Mouse (Mus musculus) ES-CJ7 (cell line): Measurements from ENCODE around the gene Magi2.
"Not testable (repeated sequence)": the region's sequence is repeated elsewhere in the genome, so short reads cannot be mapped to it uniquely, and the experiment has no call there.

Experiments
- DNase-seq: peaks from one replicate; pipeline ENCODE4 v3.0.0; 2011; ENCODE audit warnings: low read depth, low spot score

Magi2 gene

GRCm38 (mm10) chr5:20241523-20241922 lies 1014.7 kb downstream of the Magi2 start:
- DNase-seq = no peak

DNA sequence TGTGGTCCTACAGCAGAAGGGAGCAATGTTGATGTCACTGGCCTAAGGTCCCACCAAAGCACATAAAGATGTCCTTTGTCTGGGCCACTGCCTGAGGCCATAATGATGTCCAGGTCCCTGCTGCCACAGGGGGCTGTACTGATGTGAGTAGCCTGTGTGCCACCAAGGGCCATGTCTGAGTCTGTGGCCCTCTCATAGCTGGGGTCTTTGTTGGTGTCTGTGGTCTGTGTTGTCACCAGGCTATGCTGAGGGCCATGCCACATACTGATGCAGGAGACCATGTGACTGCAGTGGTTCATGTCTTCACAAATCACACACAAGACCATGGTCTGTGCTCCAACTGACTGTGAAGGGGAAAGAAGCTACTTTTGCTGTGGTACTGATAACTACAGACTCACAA lies 1015.7 kb downstream of the Magi2 start:
- DNase-seq = no peak

DNA sequence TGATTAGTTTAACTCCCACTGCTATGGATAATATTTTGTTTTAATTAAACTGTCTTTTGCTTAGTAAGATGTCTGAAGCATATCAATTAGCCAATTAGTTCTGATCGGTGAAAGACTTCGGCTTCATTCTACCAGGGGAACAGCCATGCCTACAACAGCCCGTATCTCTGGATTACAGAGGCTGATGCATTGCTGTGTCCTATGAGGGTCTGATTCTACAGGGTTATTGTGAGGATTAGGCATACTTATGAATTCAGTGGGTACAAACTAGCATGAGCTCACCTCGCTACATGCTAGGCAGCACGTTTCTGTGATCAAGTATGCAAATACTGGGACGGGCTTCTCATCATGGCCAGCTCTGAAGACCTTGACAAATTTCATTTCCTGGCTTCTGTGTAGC lies 1022.5 kb downstream of the Magi2 start:
- no peak for DNase-seq

- no peak for DNase-seq
Measured at GRCm38 (mm10) chr5:20251541-20251940, 1024.7 kb downstream of the Magi2 start.

DNA sequence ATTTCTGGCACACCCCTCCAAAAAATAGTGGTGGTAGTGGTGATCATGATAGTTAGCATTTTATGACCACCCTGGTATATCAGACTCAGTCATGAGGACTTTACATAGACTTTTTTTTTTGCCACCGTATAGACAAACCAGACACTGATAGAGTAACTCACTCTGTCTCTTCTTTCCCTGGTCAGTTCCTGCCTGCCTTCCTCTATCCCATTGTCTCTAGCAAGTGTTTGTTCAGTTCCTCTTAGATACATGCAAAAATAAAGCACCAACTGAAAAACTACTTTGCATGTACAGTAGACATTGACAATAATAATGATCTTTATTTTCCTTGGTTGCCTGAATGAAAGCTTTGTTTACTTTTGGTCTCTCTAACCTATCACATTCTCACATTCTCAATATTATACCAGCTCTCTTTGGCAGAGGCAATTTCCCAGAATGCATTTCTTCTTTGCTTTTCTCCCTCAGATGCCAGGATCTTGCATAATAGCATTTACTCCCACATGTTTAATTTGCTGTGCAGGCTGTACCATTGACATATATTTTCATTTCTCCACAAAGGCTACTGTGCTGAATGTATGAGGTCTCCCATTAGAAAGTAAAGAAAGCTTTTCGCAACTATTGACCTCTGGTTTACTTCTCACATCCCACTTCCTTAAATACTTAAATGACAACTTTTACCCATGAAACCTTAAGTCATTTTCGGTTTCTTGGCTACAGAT lies 1029.5 kb downstream of the Magi2 start:
- DNase-seq = no peak

DNA sequence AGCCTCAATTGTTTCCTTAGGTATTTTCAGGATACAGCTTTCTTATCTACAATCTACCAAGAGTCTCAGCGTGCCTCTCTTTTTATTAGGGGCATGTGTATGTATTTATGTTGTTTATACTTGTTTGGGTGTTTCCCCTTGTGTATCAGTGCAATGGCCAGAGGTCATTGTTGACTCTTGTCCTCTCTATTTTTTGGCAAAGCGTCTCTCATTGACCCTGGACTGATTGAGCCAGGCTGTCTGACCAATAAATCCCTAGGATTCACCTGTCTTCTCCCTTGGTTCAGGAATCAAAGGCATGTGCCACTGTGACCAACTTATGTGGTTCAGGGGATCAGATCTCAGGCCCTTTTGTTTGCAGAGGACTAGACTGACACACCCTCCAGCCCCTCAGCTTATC lies 1030.1 kb downstream of the Magi2 start:
- no peak for DNase-seq

GRCm38 (mm10) chr5:20257419-20257818 lies 1030.6 kb downstream of the Magi2 start:
- no peak for DNase-seq

- DNase-seq = no peak
Measured at GRCm38 (mm10) chr5:20259719-20260118, 1032.9 kb downstream of the Magi2 start.

DNA sequence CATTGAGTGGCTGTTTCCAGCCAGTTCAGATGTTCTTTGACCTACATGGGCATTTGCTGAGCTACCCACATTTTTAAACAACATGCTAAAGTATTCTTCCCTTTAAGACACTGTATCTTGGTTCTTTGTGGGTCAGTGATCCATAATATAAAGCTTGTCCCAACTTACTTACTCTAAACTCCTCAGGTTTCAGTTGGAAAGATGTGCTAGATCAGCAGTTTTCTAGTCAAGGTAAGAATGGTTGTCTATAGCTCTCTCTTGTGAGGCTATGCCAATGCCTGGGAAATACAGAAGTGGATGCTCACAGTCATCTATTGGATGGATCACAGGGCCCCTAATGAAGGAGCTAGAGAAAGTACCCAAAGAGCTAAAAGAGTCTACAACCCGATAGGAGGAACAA lies 1045.8 kb downstream of the Magi2 start:
- DNase-seq = not testable (repeated sequence)

- DNase-seq = no peak
Measured at GRCm38 (mm10) chr5:20275632-20276031, 1048.8 kb downstream of the Magi2 start.

GRCm38 (mm10) chr5:20285080-20285840 lies 1058.4 kb downstream of the Magi2 start:
- DNase-seq = no peak

DNA sequence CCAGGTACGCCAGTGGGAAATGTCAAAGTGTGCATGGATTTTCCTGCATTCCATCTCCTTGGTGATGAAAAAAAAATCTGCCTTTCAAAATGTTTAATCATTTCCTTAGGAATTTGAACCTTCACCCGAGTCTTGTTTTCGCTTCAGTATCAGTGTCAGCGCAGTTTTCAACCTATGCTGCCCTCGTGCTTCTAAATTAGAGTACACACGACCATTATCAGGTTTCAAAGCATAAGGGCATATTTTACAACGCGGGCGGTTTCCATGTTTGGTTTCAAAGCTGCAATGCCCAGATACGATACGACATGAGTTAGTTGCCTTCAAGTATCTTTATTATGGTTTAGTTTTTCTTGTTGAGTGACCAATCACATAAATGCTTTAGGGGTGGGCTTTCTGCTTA lies 1067.7 kb downstream of the Magi2 start:
- no peak for DNase-seq

GRCm38 (mm10) chr5:20299816-20300215 lies 1073.0 kb downstream of the Magi2 start:
- DNase-seq = no peak

GRCm38 (mm10) chr5:20303056-20303965 lies 1076.5 kb downstream of the Magi2 start:
- DNase-seq = no peak

DNA sequence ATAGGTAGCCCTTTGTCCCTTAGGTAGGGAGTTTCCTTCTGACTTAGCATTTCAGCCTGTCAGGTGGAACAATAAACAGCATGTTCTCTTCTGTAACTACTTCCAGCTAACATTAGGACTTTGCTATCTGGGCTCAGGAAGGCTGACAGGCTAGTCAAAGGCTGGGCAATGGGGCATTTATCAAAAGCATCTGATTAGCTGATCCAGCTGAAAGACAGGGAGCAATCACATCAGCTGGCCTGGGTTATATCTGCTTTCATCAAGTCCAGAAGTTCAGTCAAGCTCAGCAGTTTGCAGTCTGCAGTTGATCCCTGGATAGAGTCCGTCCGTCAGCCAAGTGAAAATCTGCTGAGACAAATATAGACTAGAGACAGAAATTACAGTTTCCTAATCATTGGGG lies 1094.1 kb downstream of the Magi2 start:
- DNase-seq = no peak

GRCm38 (mm10) chr5:20325290-20325689 lies 1098.5 kb downstream of the Magi2 start:
- DNase-seq = peak; percentile 77

DNA sequence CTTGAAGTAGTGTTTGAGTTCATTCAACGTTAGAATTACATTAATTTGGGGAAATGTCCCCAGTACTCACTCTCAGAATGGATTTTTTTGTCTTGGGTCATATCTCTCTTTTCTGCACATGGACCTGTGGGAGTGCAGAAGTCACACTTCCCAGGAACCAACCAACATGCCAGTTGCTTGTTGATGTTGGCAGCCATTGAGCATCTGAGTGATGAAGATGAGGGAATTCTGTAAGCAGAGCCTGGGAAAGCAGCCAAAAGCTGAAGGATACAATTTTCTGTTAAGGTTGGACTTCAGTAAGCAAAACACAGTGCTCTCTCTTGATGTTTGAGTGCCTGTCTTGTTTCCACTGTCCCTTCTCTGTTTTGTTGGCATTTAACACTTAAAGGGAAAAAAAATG lies 1102.1 kb downstream of the Magi2 start:
- no peak for DNase-seq

GRCm38 (mm10) chr5:20330025-20330424 lies 1103.2 kb downstream of the Magi2 start:
- no peak for DNase-seq

DNA sequence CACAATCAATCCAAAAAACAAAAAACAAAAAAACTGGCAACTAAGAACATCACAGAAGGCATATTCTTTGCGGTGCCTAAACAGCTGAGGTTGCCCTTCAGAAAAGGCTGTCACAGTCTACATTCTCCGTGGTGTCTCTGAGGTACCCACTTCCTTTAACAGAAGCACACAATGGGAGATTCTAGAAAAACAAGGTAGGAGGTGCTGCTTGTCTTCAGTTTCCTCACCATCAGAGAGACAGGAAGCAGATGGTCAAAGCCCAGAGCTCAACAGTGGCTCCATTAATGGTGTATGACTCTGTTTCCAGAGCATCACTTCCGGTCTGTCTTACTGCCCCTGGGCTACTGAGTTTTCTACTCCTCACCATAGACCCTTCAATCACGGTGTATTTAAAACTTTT lies 1105.7 kb downstream of the Magi2 start:
- no peak for DNase-seq

- DNase-seq = no peak
Measured at GRCm38 (mm10) chr5:20334549-20334948, 1107.7 kb downstream of the Magi2 start.

- no peak for DNase-seq
Measured at GRCm38 (mm10) chr5:20352941-20353340, 1126.1 kb downstream of the Magi2 start.

DNA sequence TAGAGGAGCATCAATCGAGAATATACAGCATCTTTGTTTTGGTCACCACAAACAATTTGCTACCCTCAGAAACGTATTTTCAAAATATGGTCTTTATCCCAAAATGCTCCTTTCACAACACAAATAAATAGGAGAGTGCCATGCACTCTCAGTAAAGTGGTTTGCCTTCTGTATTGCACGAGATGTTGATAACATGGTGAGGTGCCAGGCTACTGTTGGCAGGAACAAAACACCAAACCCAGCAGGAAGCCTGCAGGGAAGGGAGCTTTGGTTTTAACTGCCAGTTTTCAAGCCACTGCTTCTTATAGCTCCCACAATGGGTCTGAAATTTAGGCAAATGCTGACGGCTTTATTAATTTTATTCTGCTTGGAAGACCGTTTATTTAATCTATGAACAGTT lies 1131.6 kb downstream of the Magi2 start:
- no peak for DNase-seq
